In the genomic region with DNA sequence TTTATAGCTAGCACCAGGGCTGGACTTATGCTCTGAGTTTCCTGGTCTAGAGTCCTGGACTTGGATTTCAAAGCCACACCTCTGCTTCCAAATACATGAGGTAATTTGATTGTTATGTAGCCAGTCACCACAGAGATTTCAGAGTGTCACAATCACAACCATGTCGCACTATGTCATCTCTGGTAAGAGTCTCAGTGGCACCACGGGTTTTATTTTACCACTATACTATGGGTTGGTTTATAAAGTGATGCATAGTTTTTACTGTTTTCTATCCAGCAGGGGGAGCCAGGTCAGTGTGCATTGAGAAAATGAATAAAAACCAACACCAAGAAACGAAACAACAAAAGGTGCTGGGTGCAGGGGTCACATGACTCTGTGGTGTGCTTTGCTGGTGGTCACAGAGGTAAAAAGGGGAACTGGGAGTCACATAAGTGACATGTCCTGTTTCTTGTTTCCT, we compare ENCODE assay signal across 8 mouse cellular contexts. TPM values are rescaled to one million over a fixed set of nuclear protein-coding genes. Genes with fewer than 3 reads are reported as not detected.
DNase-seq lines count a peak whose midpoint lies in the region; ATAC-seq lines count a peak whose summit lies in the region.

No protein-coding gene starts in this region.

- no peak overlapping the region for H3K4me3 ChIP-seq in limb, embryonic 11.5 days (ENCODE audit: low read depth, low read length)
- no peak overlapping the region for H3K4me3 ChIP-seq in limb, embryonic 10.5 days

- H3K27me3 ChIP-seq in limb, embryonic 11.5 days (ENCODE audit: control insufficient read depth, insufficient read depth, low read length) = no peaks in the 10 kb centered on the region
- H3K27me3 ChIP-seq in limb, embryonic 10.5 days (ENCODE audit: low read depth, poor library complexity, severe bottlenecking) = no peaks in the 10 kb centered on the region

- DNase-seq in adrenal gland, postnatal 10 days = peak; percentile 18
- DNase-seq in adrenal gland, postnatal 4 days (ENCODE audit: low spot score in 2 of 2) = no peak
- DNase-seq in limb, embryonic 11.5 days (ENCODE audit: low spot score) = peak; percentile 30
- no peak for DNase-seq in limb, embryonic 10.5 days (ENCODE audit: low spot score)
- peak; percentile 20 for DNase-seq in forelimb bud, embryonic 11.5 days (ENCODE audit: low read depth, low spot score)
- DNase-seq in lung, postnatal 10 days = peak; percentile 66
- DNase-seq in thymus, postnatal 25 days = peak; percentile 27
- DNase-seq in ovary, postnatal 14 days (ENCODE audit: low spot score) = no peak

- no peaks in the 10 kb centered on the region for H3K36me3 ChIP-seq in limb, embryonic 11.5 days (ENCODE audit: control insufficient read depth, insufficient read depth, low read length)
- no peaks in the 10 kb centered on the region for H3K36me3 ChIP-seq in limb, embryonic 10.5 days

- no peak overlapping the region for H3K4me2 ChIP-seq in limb, embryonic 11.5 days (ENCODE audit: low read depth, severe bottlenecking)

- WGBS in limb, embryonic 11.5 days = 46% methylated on average over 3 of the region's 3 CpGs
- 46% methylated on average over 3 of the region's 3 CpGs for WGBS in limb, embryonic 10.5 days

- H3K9me3 ChIP-seq in limb, embryonic 11.5 days (ENCODE audit: control insufficient read depth, low read length) = no peaks in the 10 kb centered on the region
- no peaks in the 10 kb centered on the region for H3K9me3 ChIP-seq in limb, embryonic 10.5 days (replicated peaks)

- ATAC-seq in limb, embryonic 11.5 days (ENCODE audit: insufficient number of reproducible peaks, low FRiP score, low TSS enrichment, low read depth) = no peak

- H3K27ac ChIP-seq in limb, embryonic 11.5 days (replicated peaks; ENCODE audit: low read depth, low read length) = no peak overlapping the region
- no peak overlapping the region for H3K27ac ChIP-seq in limb, embryonic 10.5 days

- H3K9ac ChIP-seq in limb, embryonic 11.5 days (ENCODE audit: low read length) = no peak overlapping the region

- H3K4me1 ChIP-seq in limb, embryonic 11.5 days (ENCODE audit: control insufficient read depth, insufficient read depth, low read length) = no peaks in the 10 kb centered on the region
- H3K4me1 ChIP-seq in limb, embryonic 10.5 days = no peaks in the 10 kb centered on the region

RNA-seq across cellular contexts. Expression of gene Pik3c2a, which starts 15.8 kb away (rescaled TPM):
- total RNA-seq in adrenal gland, postnatal 10 days (2021) = 10 to 100 TPM; 27.0 to 31.5 TPM
- total RNA-seq in adrenal gland, postnatal 4 days (2021) = 10 to 100 TPM; 34.5 to 36.2 TPM
- 35.3 and 36.4 TPM in 2 replicates for polyA plus RNA-seq in limb, embryonic 11.5 days (2014; fragmentation: Nextera tagmentation; extraction: Ambion mirVana)
- 28.8 and 34.5 TPM in 2 replicates for polyA plus RNA-seq in limb, embryonic 10.5 days (2016; fragmentation: Nextera tagmentation; extraction: Ambion mirVana)

RNA-seq across cellular contexts. Expression of gene Nucb2, which starts 45.2 kb away (rescaled TPM):
- total RNA-seq in adrenal gland, postnatal 10 days (2021) = 10 to 100 TPM; 24.9 to 25.0 TPM
- 10 to 100 TPM; 31.3 to 33.6 TPM for total RNA-seq in adrenal gland, postnatal 4 days (2021)
- 13.8 and 15.3 TPM in 2 replicates for polyA plus RNA-seq in limb, embryonic 11.5 days (2014; fragmentation: Nextera tagmentation; extraction: Ambion mirVana)
- 6.6 and 7.1 TPM in 2 replicates for polyA plus RNA-seq in limb, embryonic 10.5 days (2016; fragmentation: Nextera tagmentation; extraction: Ambion mirVana)

Comparison
In these comparisons a context has a peak if more than half of its experiments do, and no peak if none do; other contexts are left out.
1. DNase-seq: peak in adrenal gland, postnatal 10 days (single experiment), limb, embryonic 11.5 days (single experiment), forelimb bud, embryonic 11.5 days (single experiment), lung, postnatal 10 days (single experiment) and thymus, postnatal 25 days (single experiment); none in adrenal gland, postnatal 4 days (0 of 2), limb, embryonic 10.5 days (single experiment) and ovary, postnatal 14 days (single experiment).